Mouse (Mus musculus): Measurements from ENCODE around the gene Lamtor5. TPM values are rescaled to one million over a fixed set of nuclear protein-coding genes. Genes with fewer than 3 reads are reported as not detected.
A peak's percentile ranks its signal among the peaks of the same experiment; 100 is the strongest.
"Not testable (repeated sequence)": the region's sequence is repeated elsewhere in the genome, so short reads cannot be mapped to it uniquely, and the experiment has no call there.

The Lamtor5 gene
- total RNA-seq, 2 experiments from 2014 or later = 54.9 to 69.3 TPM

- no peak for DNase-seq (ENCODE audit: extremely low spot score in 1 of 2, low spot score in 1 of 2)
Observed at GRCm38 (mm10) chr3:107266814-107267345, 11.8 kb upstream of the Lamtor5 start.

DNA sequence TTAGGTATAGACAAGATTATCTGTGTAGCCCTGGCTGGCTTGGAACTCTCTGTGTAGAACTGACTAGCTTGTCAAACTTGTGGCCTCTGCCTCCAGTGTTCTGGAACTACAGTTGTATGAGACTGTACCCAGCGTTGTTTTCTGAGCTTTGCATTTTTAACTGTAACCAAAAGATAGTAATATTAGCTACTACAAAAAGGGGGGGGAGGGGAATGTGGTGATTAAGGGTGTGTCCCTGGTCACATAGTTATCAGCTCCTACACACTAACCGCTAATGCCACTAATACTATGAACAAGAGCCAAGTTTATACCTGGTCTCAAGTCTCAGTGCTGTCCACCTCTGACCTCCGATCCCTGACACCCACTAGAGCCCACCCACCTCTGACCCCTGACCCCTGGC, 6.2 kb upstream of the Lamtor5 start:
- DNase-seq (ENCODE audit: extremely low spot score in 1 of 2, low spot score in 1 of 2) = no peak

- DNase-seq (ENCODE audit: extremely low spot score in 1 of 2, low spot score in 1 of 2) = peak; percentile 51 to 66
Observed at GRCm38 (mm10) chr3:107273820-107274219, 4.8 kb upstream of the Lamtor5 start.

DNA sequence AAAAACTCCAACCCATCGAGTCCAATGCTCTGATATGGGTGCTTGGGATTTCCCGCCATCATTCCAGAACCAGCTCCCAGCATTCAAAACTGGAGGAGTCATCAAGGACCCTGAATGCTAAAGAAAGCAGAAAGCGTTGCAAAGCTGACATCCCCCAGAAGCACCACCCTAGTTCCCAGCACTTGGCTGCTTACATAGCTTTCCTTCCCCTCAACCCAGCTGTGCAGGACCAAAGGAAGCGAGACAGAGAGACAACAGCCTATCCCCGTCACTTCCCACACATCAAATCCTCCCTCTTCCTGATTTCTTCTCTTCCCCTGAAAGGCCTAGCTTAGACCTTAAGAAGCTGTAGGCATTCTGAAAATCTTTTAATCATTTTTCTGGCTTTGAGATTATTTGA, 3.3 kb upstream of the Lamtor5 start:
- no peak for DNase-seq (ENCODE audit: extremely low spot score in 1 of 2, low spot score in 1 of 2)

DNA sequence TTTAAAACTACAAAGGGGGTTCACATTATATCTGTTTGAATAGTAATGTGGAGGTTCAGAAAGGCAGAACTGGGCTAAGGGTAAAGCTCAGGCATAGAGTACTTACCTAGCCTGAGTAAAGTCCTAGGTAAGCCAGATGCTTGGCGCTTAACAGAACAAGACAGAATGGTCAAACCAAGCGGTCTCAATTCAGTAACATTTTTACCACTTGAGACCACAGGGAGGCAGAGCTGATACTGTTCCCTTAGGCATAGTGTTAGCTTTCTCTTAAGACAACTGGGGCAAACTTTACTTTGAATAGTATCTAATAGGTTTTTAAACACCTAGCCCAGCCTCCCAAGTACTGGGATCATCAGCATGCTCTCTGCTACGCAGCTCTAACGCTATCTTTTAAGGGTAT, 2.7 kb upstream of the Lamtor5 start:
- DNase-seq (ENCODE audit: extremely low spot score in 1 of 2, low spot score in 1 of 2) = no peak

DNA sequence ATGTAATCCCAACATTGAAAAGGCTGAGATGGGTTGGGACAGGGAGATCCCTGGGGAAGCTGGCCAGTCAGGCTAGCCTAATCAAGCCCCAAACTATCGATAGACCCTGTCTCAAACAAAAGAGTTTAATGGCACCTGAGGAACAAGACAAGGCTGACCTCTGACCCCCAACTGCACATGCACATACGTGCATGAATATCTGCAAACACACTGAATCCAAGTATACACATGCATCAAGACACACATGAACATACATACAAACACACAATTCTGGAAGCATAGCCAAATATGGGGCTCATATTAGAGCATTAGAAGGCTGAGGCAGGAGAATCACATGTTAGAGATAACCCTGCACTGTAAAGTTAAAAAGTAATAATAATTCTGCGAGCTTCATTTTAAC, 2.0 kb upstream of the Lamtor5 start:
- DNase-seq (ENCODE audit: extremely low spot score in 1 of 2, low spot score in 1 of 2) = no peak

- no peak for DNase-seq (ENCODE audit: extremely low spot score in 1 of 2, low spot score in 1 of 2)
Observed at GRCm38 (mm10) chr3:107286123-107286522, 7.5 kb downstream of the Lamtor5 start.

DNA sequence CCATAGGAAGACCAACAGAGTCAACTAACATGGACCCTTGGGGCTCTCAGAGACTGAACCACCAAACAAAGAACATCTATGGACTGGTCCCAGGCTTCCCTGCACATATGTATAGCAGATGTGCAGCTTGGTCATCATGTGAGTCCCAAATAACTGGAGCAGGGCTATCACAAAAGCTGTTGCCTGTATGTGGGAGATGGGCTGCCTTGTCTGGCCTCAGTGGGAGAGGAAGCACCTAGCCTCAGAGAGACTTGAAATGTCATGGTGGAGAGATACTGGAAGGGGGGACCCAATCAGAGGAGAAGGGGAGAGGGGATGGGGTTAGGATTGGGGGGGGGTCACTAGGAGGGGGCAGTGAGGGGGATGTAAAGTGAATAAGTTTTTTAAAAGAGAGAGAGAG, 8.7 kb downstream of the Lamtor5 start:
- DNase-seq (ENCODE audit: extremely low spot score in 1 of 2, low spot score in 1 of 2) = no peak

DNA sequence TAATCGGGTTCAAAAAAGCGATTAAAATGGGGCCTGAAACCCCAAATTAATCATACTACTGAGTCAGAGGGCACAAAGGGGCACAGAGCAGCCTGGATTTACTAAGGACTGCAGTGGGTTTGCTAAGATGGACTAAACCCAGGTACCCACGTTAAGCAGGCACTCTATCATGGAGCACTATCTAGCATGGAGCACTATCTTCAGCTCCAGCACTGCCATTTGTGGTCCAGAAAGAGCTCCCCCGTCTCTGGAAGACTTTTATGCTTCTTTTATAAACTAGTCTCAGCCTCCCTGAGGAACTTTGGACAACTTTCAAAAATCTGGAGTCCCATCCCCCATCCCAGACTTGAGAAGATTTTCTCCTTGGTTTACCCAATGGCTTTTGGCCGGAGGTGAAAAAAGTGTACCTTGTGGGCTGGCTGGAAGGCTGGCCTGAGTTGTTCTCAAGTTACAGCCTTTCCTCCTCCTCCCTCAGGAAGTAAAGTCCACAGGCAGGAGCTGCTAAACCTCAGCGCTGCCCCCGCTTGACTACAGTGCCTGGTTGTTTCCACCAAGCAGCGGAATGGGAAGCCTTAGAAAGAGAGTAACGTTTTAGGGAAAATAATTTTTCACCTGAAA, 12.2 kb downstream of the Lamtor5 start, which contains the start of gene Slc16a4:
TSS of gene Slc16a4 (plus strand) at position 467 of the 618 bp plus-strand sequence.
- no peak for DNase-seq (ENCODE audit: extremely low spot score in 1 of 2, low spot score in 1 of 2)

- DNase-seq (ENCODE audit: extremely low spot score in 1 of 2, low spot score in 1 of 2) = no peak
Observed at GRCm38 (mm10) chr3:107295672-107296360, 17.2 kb downstream of the Lamtor5 start.

- DNase-seq (ENCODE audit: extremely low spot score in 1 of 2, low spot score in 1 of 2) = not testable (repeated sequence)
Observed at GRCm38 (mm10) chr3:107296917-107297316, 18.3 kb downstream of the Lamtor5 start.

DNA sequence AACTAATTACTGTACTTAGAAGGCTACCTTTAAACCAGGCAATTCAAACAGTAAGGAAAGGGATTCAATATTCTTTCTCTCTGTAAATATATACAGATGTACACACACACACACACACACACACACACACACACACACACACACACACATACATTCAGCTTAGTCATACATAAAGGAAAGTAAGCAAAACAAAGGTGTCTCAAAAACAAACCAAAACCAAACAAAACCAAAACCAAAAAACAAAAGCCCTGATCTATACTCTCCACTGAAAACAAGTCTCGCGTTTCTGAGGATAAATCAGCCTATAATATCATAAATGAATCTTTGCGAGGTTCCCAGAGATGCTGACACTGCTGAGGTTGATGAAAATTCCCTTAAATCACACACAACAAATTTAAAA, 38.7 kb downstream of the Lamtor5 start:
- DNase-seq (ENCODE audit: extremely low spot score in 1 of 2, low spot score in 1 of 2) = no peak

DNA sequence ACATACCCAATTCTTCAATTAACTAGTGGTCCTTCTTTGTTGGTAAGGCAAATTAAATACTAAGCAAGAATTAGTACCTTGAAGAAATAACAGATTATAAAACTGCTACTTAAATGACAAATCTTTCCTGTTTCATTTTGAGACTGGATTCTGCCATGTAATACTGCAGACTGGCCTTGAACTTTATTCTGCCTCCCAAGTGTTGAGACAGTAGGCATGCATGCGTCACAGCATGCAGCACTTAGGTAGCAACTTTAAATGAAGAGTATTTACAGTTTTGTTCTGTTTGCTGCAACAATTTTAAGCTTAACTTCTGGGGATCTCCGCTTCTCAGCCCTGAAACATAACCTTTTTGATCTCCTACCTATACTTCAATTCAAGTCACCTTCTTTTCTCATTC, 42.5 kb downstream of the Lamtor5 start:
- DNase-seq (ENCODE audit: extremely low spot score in 1 of 2, low spot score in 1 of 2) = no peak

GRCm38 (mm10) chr3:107321776-107322175, 43.1 kb downstream of the Lamtor5 start:
- no peak for DNase-seq (ENCODE audit: extremely low spot score in 1 of 2, low spot score in 1 of 2)

DNA sequence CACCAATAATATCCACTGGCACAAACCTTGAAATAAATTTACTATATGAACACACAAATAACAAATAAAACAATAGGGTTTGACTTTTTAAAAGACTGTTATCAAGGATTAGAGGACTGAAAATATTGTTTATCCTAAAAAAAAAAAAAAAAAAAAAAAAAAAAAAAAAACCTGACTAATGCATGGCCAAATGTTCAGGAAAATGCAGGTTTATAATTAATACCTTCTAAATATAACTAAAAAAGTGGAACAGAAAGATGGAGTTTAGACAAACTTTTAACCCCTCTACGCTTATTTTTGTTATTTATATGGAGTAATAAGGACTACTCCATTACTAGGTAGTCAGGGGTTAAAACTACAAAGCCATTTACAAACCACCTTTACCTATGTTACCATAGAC, 47.8 kb downstream of the Lamtor5 start:
- no peak for DNase-seq (ENCODE audit: extremely low spot score in 1 of 2, low spot score in 1 of 2)

GRCm38 (mm10) chr3:107330503-107331424, 52.1 kb downstream of the Lamtor5 start:
- DNase-seq (ENCODE audit: extremely low spot score in 1 of 2, low spot score in 1 of 2) = no peak

DNA sequence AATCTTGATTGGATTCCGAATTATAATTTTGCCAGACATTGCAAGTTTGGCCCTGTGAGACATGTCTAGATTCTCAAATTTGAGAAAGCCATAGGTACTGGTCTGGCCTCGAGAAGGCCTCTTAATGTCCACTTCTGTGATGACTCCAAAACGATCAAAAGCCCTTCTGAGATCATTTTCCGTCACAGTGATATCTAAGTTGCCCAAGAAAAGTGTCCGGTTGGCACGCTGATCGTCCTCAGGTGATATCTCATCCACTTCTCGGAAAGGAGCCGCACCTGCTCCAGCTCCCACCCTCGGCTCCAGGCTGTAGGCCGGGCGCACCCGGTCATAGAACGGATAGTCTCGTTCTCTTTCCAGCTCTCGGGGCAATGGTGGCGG, 53.1 kb downstream of the Lamtor5 start:
- DNase-seq (ENCODE audit: extremely low spot score in 1 of 2, low spot score in 1 of 2) = no peak

GRCm38 (mm10) chr3:107332127-107332959, 53.7 kb downstream of the Lamtor5 start:
- peak in 1 of 2 experiments; percentile 41 for DNase-seq (ENCODE audit: extremely low spot score in 1 of 2, low spot score in 1 of 2)

DNA sequence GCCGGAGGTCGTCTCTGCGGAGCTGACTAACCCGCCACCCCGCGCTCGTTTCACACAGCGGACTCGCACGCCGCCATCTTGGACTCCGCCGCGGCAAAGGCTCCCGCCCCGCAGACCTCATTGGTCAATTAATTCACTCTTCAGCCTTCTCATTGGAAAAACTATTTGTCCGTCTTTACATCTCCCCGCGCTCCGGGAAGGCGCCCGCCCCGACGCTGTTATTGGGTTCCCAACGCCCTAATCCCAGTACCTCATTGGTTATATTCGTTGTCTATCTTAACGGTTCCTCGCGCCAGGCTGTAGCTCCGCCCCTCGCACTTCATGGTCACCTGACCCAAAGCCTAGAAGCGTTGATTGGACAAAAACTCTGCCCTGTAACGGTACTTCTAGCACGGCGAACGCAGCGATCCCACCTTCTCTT, 54.3 kb downstream of the Lamtor5 start:
- DNase-seq (ENCODE audit: extremely low spot score in 1 of 2, low spot score in 1 of 2) = peak; percentile 78 to 82
